Mouse (Mus musculus): ENCODE results near the gene Slc16a13. TPM values are rescaled to one million over a fixed set of nuclear protein-coding genes. Genes with fewer than 3 reads are reported as not detected.
A peak's percentile ranks its signal among the peaks of the same experiment; 100 is the strongest.

Gene Slc16a13
- total and polyA plus RNA-seq, 3 experiments: 2.2 to 4.0 (median 2.8) TPM

DNA sequence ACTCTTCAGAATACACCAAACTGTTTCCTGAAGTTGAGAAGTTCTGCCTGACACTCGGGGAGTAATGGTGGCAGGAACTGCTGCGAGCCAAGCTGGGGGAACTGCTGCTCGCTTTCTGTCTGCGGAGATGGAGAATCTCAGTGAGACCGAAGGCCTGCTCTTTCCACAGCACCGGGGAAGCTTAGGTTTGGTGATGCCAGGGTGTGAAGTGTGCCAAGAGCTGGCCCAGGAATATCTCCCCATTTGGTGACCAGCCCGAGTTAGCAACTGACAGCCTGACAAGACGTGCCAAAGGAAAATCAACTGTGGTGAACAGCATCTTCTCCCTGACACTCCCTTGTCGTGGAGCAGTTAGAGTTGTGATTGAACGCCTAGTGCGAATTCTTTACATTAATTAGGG lies 42.6 kb downstream of the Slc16a13 start:
- intact Hi-C loops (cut with DNase I): no loop called here
- WGBS: 80% methylated on average over 11 of the region's 11 CpGs
- H3K4me3 ChIP-seq: no peak overlapping the region

DNA sequence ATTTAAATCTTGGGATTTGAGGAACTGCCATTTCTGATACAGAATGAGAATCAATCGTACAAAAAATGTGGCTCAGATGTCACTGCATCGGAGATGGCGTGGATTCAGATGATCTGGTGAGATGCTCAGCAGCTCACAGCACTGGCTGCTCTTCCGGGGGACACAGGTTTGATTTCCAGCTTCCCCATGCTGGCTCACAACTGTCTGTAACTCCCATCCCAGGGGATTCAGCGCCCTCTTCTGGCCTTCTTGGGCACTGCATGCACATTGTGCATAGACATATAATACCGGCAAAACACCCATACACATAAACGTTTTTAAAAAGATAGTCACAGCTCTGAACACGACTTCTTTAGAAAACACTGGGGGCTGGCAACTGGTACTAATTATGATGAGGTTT lies 43.2 kb downstream of the Slc16a13 start:
- Histone ChIP-seq H3K36me3 (ENCODE audit: control insufficient read depth, insufficient read depth, low read length) (no peaks in the 10 kb centered on the region), H3K27me3 (ENCODE audit: control insufficient read depth, insufficient read depth, low read length) (no peaks in the 10 kb centered on the region), H3K9ac (ENCODE audit: low read depth, low read length) (no peak overlapping the region), H3K4me3 (no peak overlapping the region), H3K79me2 (replicated peaks; ENCODE audit: control insufficient read depth, insufficient read depth, low read length) (no peaks in the 10 kb centered on the region), H3K27ac (no peak overlapping the region), H3K4me1 (ENCODE audit: control insufficient read depth, insufficient read depth, low read length) (no peaks in the 10 kb centered on the region)
- intact Hi-C loops (cut with DNase I): no loop called here
- 71% methylated on average over 8 of the region's 8 CpGs for WGBS
- no peak for DNase-seq
- TF ChIP-seq CTCF (IDR thresholded peaks at IDR 0.05) (peak; percentile 37), EP300 (IDR thresholded peaks at IDR 0.05; ENCODE audit: insufficient read depth, low read depth, low read length) (no peak)

More for the DNA sequence above, 42.6 kb downstream of the Slc16a13 start:
- Histone ChIP-seq H3K9ac (ENCODE audit: low read depth, low read length) (no peak overlapping the region), H3K79me2 (replicated peaks; ENCODE audit: control insufficient read depth, insufficient read depth, low read length) (no peaks in the 10 kb centered on the region), H3K27ac (no peak overlapping the region), H3K27me3 (ENCODE audit: control insufficient read depth, insufficient read depth, low read length) (no peaks in the 10 kb centered on the region), H3K36me3 (ENCODE audit: control insufficient read depth, insufficient read depth, low read length) (no peaks in the 10 kb centered on the region), H3K4me1 (ENCODE audit: control insufficient read depth, insufficient read depth, low read length) (no peaks in the 10 kb centered on the region)
- TF ChIP-seq CTCF (IDR thresholded peaks at IDR 0.05) (no peak), EP300 (IDR thresholded peaks at IDR 0.05; ENCODE audit: insufficient read depth, low read depth, low read length) (no peak), POLR2A (IDR thresholded peaks at IDR 0.05; ENCODE audit: insufficient read depth, low read depth, low read length) (no peak)
- DNase-seq: no peak

- Histone ChIP-seq H3K27ac (no peak overlapping the region), H3K36me3 (ENCODE audit: control insufficient read depth, insufficient read depth, low read length) (no peaks in the 10 kb centered on the region), H3K27me3 (ENCODE audit: control insufficient read depth, insufficient read depth, low read length) (no peaks in the 10 kb centered on the region), H3K79me2 (replicated peaks; ENCODE audit: control insufficient read depth, insufficient read depth, low read length) (no peaks in the 10 kb centered on the region), H3K9ac (ENCODE audit: low read depth, low read length) (no peak overlapping the region), H3K4me3 (no peak overlapping the region), H3K4me1 (ENCODE audit: control insufficient read depth, insufficient read depth, low read length) (no peaks in the 10 kb centered on the region)
- 80% methylated on average over 4 of the region's 4 CpGs for whole genome bisulfite sequencing
- DNase-seq: no peak
- intact Hi-C loops (cut with DNase I): loop anchor here (5.0 kb wide), 1 partner anchor 38 kb away; the partner anchor contains the start of gene Slc16a11
- TF ChIP-seq EP300 (IDR thresholded peaks at IDR 0.05; ENCODE audit: insufficient read depth, low read depth, low read length): no peak
- no peak for TF ChIP-seq POLR2A (IDR thresholded peaks at IDR 0.05; ENCODE audit: insufficient read depth, low read depth, low read length)
- TF ChIP-seq CTCF (IDR thresholded peaks at IDR 0.05): no peak
Measured at GRCm38 (mm10) chr11:70174491-70174890, 46.4 kb downstream of the Slc16a13 start.

- no peak for DNase-seq
- Histone ChIP-seq H3K4me1 (ENCODE audit: control insufficient read depth, insufficient read depth, low read length) (no peaks in the 10 kb centered on the region), H3K27ac (no peak overlapping the region), H3K4me3 (no peak overlapping the region), H3K27me3 (ENCODE audit: control insufficient read depth, insufficient read depth, low read length) (no peaks in the 10 kb centered on the region), H3K9ac (ENCODE audit: low read depth, low read length) (no peak overlapping the region), H3K79me2 (replicated peaks; ENCODE audit: control insufficient read depth, insufficient read depth, low read length) (no peaks in the 10 kb centered on the region), H3K36me3 (ENCODE audit: control insufficient read depth, insufficient read depth, low read length) (no peaks in the 10 kb centered on the region)
- intact Hi-C loops (cut with DNase I): loop anchor here (5.0 kb wide), 1 partner anchor 40 kb away; the partner anchor contains the start of gene Slc16a11
- WGBS: 54% methylated on average over 5 of the region's 5 CpGs
- no peak for TF ChIP-seq POLR2A (IDR thresholded peaks at IDR 0.05; ENCODE audit: insufficient read depth, low read depth, low read length)
- no peak for TF ChIP-seq CTCF (IDR thresholded peaks at IDR 0.05)
- no peak for TF ChIP-seq EP300 (IDR thresholded peaks at IDR 0.05; ENCODE audit: insufficient read depth, low read depth, low read length)
Measured at GRCm38 (mm10) chr11:70172298-70172697, 48.6 kb downstream of the Slc16a13 start.

DNA sequence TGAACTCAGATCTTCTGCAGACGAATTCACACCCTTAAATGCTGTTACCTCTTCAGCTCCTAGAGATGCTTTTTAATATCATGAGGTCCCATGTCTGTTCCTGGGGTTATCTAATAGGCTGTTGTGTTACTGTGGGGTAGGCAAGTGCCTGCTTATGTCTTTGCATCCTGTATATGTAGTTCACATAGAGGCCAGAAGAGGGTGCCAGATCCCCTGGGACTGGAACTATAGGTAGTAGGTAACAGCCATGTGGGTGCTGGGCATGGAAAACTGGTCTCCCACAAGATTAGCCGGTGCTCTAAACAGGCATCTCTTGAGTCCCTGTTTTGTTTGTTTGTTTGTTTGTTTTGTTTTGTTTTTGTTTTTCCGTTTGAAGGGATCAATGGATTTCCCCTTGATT lies 49.0 kb downstream of the Slc16a13 start:
- intact Hi-C loops (cut with DNase I): loop anchor here (5.0 kb wide), 1 partner anchor 40 kb away; the partner anchor contains the start of gene Slc16a11
- no peaks in the 10 kb centered on the region for H3K36me3 ChIP-seq (ENCODE audit: control insufficient read depth, insufficient read depth, low read length)
- H3K9ac ChIP-seq (ENCODE audit: low read depth, low read length): no peak overlapping the region
- no peaks in the 10 kb centered on the region for H3K4me1 ChIP-seq (ENCODE audit: control insufficient read depth, insufficient read depth, low read length)
- H3K79me2 ChIP-seq (replicated peaks; ENCODE audit: control insufficient read depth, insufficient read depth, low read length): no peaks in the 10 kb centered on the region
- no peak overlapping the region for H3K27ac ChIP-seq
- TF ChIP-seq EP300 (IDR thresholded peaks at IDR 0.05; ENCODE audit: insufficient read depth, low read depth, low read length): no peak
- peak; percentile 60 for TF ChIP-seq CTCF (IDR thresholded peaks at IDR 0.05)
- TF ChIP-seq POLR2A (IDR thresholded peaks at IDR 0.05; ENCODE audit: insufficient read depth, low read depth, low read length): no peak
- 47% methylated on average over 3 of the region's 3 CpGs for WGBS
- H3K27me3 ChIP-seq (ENCODE audit: control insufficient read depth, insufficient read depth, low read length): no peaks in the 10 kb centered on the region
- no peak overlapping the region for H3K4me3 ChIP-seq
- DNase-seq: no peak

GRCm38 (mm10) chr11:70171181-70171580 lies 49.7 kb downstream of the Slc16a13 start:
- Histone ChIP-seq H3K79me2 (replicated peaks; ENCODE audit: control insufficient read depth, insufficient read depth, low read length) (no peaks in the 10 kb centered on the region), H3K27me3 (ENCODE audit: control insufficient read depth, insufficient read depth, low read length) (no peaks in the 10 kb centered on the region), H3K9ac (ENCODE audit: low read depth, low read length) (no peak overlapping the region), H3K27ac (no peak overlapping the region), H3K4me1 (ENCODE audit: control insufficient read depth, insufficient read depth, low read length) (no peaks in the 10 kb centered on the region), H3K36me3 (ENCODE audit: control insufficient read depth, insufficient read depth, low read length) (no peaks in the 10 kb centered on the region), H3K4me3 (no peak overlapping the region)
- no peak for DNase-seq
- intact Hi-C loops (cut with DNase I): loop anchor here (5.0 kb wide), 1 partner anchor 41 kb away; the partner anchor contains the start of gene Slc16a11
- WGBS: 68% methylated on average over 7 of the region's 7 CpGs
- TF ChIP-seq EP300 (IDR thresholded peaks at IDR 0.05; ENCODE audit: insufficient read depth, low read depth, low read length): no peak
- TF ChIP-seq CTCF (IDR thresholded peaks at IDR 0.05): no peak
- TF ChIP-seq POLR2A (IDR thresholded peaks at IDR 0.05; ENCODE audit: insufficient read depth, low read depth, low read length): no peak
